Mouse (Mus musculus) small intestine, adult 2 months (tissue): Measurements from ENCODE around the gene Asphd1.

Experiments used
- CTCF ChIP-seq: fragments of 200-500 bp; IDR thresholded peaks from 2 replicates; pipeline ENCODE4 v1.5.1; 2012; ENCODE audit warnings: low read depth, mild to moderate bottlenecking, control low read depth, inconsistent platforms, low read length, moderate library complexity, mixed read lengths; ENCODE audit not compliant: insufficient replicate concordance, insufficient read length; ENCODE audit errors: extremely low read depth
- POLR2A ChIP-seq: fragments of 200-500 bp; IDR thresholded peaks from 2 replicates; pipeline ENCODE4 v1.6.1; 2012; ENCODE audit warnings: low read depth, mild to moderate bottlenecking, control low read depth, inconsistent platforms, low read length, moderate library complexity

GRCm38 (mm10) chr7:126983113-126983512 lies 33.7 kb upstream of the Asphd1 start:
- TF ChIP-seq CTCF (no peak), POLR2A (no peak)
